ENCODE assay signal across 24 mouse cellular contexts in genomic region chr3:157146124-157146855, GRCm38 (mm10).
"Had no signal": no experiment of that assay in that cellular context is flagged by ENCODE, and none has a peak within 500 bp of the region (broad histone marks: within the 10 kb centered on the region; RNA-seq: fewer than 3 reads in every experiment).

No protein-coding gene starts in this region.

- H3K4me3 ChIP-seq: heart, adult 2 months; heart, embryonic 13.5 days; heart, embryonic 15.5 days; hindbrain, embryonic 13.5 days; hindbrain, embryonic 15.5 days; kidney, embryonic 15.5 days; layer of hippocampus, adult 2 months; left cerebral cortex, adult 2 months; limb, embryonic 10.5 days; limb, embryonic 12.5 days had no signal

- H3K9me3 ChIP-seq: heart, embryonic 13.5 days; heart, embryonic 15.5 days; hindbrain, embryonic 13.5 days; hindbrain, embryonic 15.5 days; kidney, embryonic 15.5 days; limb, embryonic 10.5 days; limb, embryonic 12.5 days had no signal

- H3K36me3 ChIP-seq: heart, embryonic 13.5 days; heart, embryonic 15.5 days; hindbrain, embryonic 13.5 days; hindbrain, embryonic 15.5 days; kidney, embryonic 15.5 days; limb, embryonic 10.5 days; limb, embryonic 12.5 days had no signal

- H3K27ac ChIP-seq: heart, adult 2 months; heart, embryonic 13.5 days; heart, embryonic 15.5 days; hindbrain, embryonic 13.5 days; hindbrain, embryonic 15.5 days; hindbrain, postnatal 0 days; kidney, embryonic 15.5 days; kidney, postnatal 0 days; layer of hippocampus, adult 2 months; left cerebral cortex, adult 2 months; limb, embryonic 10.5 days; limb, embryonic 12.5 days had no signal

- DNase-seq: gastrocnemius, postnatal 14 days; gastrocnemius, postnatal 36 days; heart, adult 11 months; heart, adult 2 months; heart, postnatal 14 days; heart, postnatal 36 days; kidney, adult 11 months; kidney, adult 2 months; kidney, adult 9 months; kidney, postnatal 14 days; kidney, postnatal 4 days had no signal

- H3K4me2 ChIP-seq: heart, embryonic 11.5 days; heart, embryonic 13.5 days; heart, embryonic 15.5 days; hindbrain, embryonic 13.5 days; hindbrain, embryonic 15.5 days; kidney, embryonic 15.5 days; limb, embryonic 12.5 days had no signal

- H3K27me3 ChIP-seq: heart, embryonic 13.5 days; heart, embryonic 15.5 days; hindbrain, embryonic 13.5 days; hindbrain, embryonic 15.5 days; kidney, embryonic 15.5 days; limb, embryonic 12.5 days had no signal

- H3K9ac ChIP-seq: heart, embryonic 13.5 days; heart, embryonic 15.5 days; hindbrain, embryonic 13.5 days; hindbrain, embryonic 15.5 days; kidney, embryonic 15.5 days; limb, embryonic 12.5 days had no signal

- ATAC-seq: hindbrain, postnatal 0 days; intestine, embryonic 16.5 days had no signal

- H3K4me1 ChIP-seq: heart, embryonic 13.5 days; heart, embryonic 15.5 days; hindbrain, embryonic 13.5 days; hindbrain, embryonic 15.5 days; kidney, embryonic 15.5 days; limb, embryonic 10.5 days; limb, embryonic 12.5 days had no signal
